Mouse (Mus musculus) mature B cell (primary cell): Measurements from ENCODE around the gene Atxn1.

Experiments
- in situ Hi-C: fragments of 300-500 bp; cut with MboI; formaldehyde crosslinking; loops from 2 replicates; pipeline ENCODE4 v1.14.3; 2019

Atxn1 gene

GRCm38 (mm10) chr13:45680651-45681050, 284.2 kb downstream of the Atxn1 start:
- in situ Hi-C loops: no loop called here

DNA sequence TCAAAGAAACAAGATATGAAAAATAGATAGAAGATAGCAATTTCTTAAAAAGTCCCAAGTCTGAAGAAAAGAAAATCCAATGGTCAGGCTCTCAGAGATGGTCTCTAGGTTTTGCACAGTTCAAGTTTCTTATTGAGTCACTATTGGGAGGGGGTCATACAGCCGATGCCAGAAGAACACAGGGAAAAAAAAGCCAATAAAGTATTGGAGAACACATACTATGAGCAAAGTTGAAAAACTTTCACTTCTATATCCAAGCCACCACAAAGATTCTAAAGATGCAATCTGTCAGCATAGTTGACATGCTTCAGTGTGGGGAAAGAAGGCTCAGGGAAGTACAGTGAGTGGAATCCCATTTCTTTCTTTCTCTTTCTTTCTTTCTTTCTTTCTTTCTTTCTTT, 285.7 kb downstream of the Atxn1 start:
- in situ Hi-C loops: no loop called here

GRCm38 (mm10) chr13:45672628-45673027, 292.2 kb downstream of the Atxn1 start:
- in situ Hi-C loops: no loop called here

GRCm38 (mm10) chr13:45669969-45670368, 294.8 kb downstream of the Atxn1 start:
- in situ Hi-C loops: no loop called here

- in situ Hi-C loops: no loop called here
Measured at GRCm38 (mm10) chr13:45662852-45663251, 302.0 kb downstream of the Atxn1 start.

GRCm38 (mm10) chr13:45662216-45662615, 302.6 kb downstream of the Atxn1 start:
- in situ Hi-C loops: no loop called here

DNA sequence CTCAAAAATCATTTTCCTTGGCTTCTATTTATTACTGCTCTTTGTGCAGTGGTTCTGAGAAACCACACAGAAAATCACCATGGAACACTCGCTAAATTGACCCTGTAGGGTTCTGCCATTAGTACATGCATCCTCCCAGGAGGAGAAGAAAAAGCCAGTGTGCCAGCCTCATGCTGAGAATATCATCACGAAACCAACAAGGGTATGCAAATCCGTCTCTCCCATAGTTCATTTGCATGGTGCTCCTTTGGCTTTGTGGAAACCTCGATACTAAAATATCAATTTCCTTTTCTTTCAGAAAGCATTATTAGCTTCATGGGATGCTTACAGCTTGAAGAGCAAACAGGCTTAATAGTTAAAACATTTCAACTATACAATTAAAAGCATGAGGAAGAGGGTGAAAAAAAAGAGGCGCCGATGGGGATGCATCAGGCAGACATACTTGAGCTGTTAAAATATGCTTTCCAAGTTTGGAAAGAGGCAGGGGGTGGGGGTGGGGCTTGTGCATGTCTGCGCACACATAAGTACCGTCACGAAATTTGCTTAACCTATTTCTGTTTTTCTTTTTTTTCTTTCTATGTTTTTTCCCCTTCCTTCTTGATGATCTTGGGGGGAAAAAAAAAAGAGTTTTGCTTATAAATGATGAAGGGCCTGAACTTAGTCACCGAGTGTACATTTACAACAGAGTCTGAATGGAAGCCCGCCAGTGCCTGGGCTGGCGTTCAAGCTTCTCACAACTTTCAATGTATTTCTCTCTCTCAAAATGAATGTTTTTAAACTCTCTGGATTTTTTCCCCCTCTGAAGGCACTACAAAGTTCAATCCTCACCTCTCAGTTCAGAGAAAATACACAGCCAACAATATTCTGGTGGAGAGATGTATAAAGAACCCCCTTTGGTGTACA, 303.3 kb downstream of the Atxn1 start:
- in situ Hi-C loops: no loop called here

DNA sequence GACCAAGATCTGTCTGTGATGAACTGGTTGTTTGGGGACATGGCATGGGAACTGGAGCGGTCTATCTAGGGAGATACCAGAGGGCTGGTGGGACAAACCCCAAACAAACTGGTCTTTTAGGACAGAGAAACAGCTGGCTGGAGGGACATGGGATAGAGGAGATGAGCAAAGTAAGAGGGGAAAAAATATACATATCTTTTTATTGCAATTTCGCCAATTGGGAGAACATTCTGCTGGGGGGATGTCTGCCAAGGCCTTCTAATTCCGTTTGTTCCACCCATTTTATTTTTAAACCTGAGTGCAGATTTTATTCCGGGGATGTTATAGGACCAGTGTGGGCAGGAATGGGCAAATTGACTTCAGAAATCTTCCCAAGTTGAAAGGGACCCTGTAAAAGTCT, 305.0 kb downstream of the Atxn1 start:
- in situ Hi-C loops: no loop called here

DNA sequence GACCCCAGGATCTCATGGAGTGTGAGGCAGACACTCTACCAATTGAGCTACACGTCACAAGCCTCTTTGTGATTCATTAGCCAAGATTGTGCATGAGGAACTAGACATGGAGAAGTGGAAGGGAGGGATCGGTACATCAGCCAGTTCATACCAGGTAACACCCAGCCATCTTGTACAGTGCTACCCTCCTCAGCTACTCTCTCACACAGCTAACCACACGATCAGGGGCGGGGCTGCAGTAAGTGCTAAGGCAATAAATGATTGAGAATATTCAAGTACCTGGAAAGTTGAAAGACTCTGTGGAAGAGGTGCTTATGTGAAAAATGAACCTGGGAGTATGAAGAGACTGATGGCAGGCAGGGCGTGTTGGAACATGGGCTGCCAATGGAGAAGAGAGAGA, 306.5 kb downstream of the Atxn1 start:
- in situ Hi-C loops: no loop called here

GRCm38 (mm10) chr13:45657176-45657575, 307.6 kb downstream of the Atxn1 start:
- in situ Hi-C loops: no loop called here

GRCm38 (mm10) chr13:45651652-45652241, 313.1 kb downstream of the Atxn1 start:
- in situ Hi-C loops: no loop called here

GRCm38 (mm10) chr13:45649197-45649812, 315.5 kb downstream of the Atxn1 start:
- in situ Hi-C loops: no loop called here

GRCm38 (mm10) chr13:45643780-45644395, 320.9 kb downstream of the Atxn1 start:
- in situ Hi-C loops: no loop called here

GRCm38 (mm10) chr13:45642913-45643312, 321.9 kb downstream of the Atxn1 start:
- in situ Hi-C loops: no loop called here

- in situ Hi-C loops: no loop called here
Measured at GRCm38 (mm10) chr13:45640431-45640830, 324.4 kb downstream of the Atxn1 start.

- in situ Hi-C loops: no loop called here
Measured at GRCm38 (mm10) chr13:45638281-45638680, 326.5 kb downstream of the Atxn1 start.

- in situ Hi-C loops: no loop called here
Measured at GRCm38 (mm10) chr13:45637324-45637723, 327.5 kb downstream of the Atxn1 start.

DNA sequence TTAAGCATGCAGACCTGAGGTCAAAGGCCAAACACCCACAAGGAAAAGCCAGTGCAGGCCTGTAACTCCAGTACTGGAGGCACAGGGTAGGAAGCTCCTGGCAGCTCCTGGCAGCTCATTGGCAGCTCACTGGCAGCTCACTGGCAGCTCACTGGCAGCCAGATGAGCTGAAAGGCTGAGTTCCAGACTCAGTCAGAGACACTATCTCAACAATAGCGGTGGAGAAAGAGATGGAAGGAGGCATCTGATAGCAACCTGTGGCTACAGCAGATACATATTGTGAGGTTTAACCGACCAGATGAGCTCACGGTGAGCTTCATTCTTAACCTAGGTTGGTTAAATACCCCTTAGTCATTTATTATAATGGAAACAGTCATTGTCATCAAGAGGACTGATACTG, 328.4 kb downstream of the Atxn1 start:
- in situ Hi-C loops: no loop called here

GRCm38 (mm10) chr13:45633918-45634317, 330.9 kb downstream of the Atxn1 start:
- in situ Hi-C loops: no loop called here

GRCm38 (mm10) chr13:45632133-45632532, 332.7 kb downstream of the Atxn1 start:
- in situ Hi-C loops: no loop called here

GRCm38 (mm10) chr13:45630518-45631290, 334.1 kb downstream of the Atxn1 start:
- in situ Hi-C loops: no loop called here

- in situ Hi-C loops: no loop called here
Measured at GRCm38 (mm10) chr13:45629750-45630149, 335.1 kb downstream of the Atxn1 start.
